Mouse (Mus musculus) yolk sac, embryonic 10.5 days (tissue): ENCODE data around the gene Gadd45a.

Experiments
- DNase-seq: peaks from one replicate; pipeline ENCODE4 v3.0.0-alpha.2; 2017; ENCODE audit warnings: low spot score

The Gadd45a gene

DNA sequence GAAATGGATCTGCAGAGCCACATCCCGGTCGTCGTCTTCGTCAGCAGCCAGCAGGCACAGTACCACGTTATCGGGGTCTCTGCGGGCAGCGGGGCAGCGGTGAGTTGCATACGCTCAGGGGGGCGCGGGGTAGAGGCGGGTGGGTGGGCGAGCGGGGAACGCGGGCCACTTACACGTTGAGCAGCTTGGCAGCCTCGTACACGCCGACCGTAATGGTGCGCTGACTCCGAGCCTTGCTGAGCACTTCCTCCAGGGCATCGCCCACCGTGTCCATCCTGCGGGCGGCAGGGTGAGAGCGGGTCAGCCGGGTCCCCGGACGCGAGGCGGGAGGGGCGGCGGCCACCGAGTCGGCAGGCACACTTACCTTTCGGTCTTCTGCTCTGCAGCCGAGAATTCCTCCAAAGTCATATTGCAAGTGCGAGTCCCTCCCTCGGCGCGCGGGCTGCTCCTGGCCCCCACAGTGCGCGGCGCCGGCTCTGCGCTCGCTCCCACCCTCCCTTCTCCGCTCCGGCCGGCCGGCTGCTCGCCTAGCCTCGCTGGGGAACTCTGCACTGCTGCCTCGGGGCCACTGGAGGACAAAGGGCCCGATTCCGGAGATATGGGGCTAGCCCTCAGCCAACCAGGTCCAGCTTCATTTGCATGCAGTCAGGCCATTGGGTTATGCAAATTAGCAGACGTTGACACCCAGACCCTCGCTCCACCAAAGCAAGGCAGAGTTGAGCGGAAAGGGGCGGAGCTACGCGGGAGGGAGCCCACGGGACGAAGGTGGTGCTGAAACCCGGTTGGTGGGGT is at the start of gene Gadd45a:
Gene Gadd45a (minus strand): TSS at position 621 of the 792 bp plus-strand sequence.
- peak; percentile 97 for DNase-seq

DNA sequence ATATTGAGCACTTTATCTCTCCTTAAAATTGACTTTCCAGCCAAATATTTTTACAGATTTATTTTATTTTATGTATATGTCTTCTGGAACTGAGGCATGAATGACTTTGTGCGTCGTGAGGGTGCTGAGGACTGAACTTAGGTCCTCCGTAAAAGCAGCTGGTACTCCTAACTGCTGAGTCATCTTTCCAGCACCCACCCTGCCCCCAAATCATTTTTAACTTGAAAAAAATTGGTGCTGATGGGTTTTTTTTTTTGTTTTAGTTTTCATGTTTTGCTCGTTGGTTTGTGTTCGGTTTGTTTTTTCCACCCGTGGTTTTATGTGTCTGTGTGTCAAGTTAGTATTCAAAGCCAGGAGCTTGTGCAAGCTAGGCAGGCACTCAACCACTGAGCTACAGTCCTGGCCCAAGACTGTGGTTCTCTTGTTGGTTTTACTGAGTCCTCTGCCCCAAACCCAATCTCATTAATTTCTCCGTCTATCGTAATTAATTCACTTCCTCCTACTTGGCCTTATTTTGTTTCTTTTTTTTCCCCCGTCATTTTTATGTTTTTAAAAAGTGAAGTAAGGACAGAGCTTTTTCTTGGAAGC is 48.7 kb upstream of the Gadd45a start:
- no peak for DNase-seq

DNA sequence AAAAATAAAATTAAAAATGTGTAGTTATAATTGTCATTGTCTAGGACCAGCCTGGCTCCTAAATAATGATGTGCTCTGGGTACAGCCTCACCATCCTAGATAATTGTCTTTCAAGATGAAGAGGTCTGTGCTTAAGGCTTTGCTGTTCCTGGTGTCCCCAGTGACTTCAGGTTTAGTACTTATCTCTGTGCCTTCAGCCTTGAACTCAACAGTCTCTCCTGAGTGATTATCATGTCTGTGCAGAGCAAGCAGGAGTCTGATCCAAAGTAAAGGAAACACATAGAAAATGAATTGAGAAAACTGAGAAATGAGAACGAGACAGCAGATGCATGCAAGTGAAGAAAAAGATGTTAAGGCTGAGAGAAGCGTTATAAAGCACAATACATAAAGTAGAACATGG is 47.2 kb upstream of the Gadd45a start:
- DNase-seq: no peak

DNA sequence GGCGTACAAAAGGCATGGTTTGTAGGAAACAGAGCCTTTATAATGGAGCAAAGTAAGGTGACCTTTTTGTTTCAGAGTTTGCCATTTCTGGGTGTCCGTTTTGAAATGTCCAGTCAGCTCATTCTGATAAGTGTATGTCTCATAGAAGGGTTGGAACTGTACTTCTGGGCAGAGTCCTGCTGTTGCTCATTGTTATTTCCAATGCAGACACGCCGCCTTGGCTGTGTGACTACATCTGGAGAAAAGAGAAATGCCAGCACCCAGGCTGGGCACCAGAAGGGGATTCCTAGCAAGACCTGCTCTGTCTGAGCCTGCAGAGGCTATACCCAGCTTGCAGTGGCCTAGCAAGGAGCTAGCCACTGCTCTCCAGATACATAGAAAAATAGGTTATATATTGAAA is 43.9 kb upstream of the Gadd45a start:
- DNase-seq: no peak

DNA sequence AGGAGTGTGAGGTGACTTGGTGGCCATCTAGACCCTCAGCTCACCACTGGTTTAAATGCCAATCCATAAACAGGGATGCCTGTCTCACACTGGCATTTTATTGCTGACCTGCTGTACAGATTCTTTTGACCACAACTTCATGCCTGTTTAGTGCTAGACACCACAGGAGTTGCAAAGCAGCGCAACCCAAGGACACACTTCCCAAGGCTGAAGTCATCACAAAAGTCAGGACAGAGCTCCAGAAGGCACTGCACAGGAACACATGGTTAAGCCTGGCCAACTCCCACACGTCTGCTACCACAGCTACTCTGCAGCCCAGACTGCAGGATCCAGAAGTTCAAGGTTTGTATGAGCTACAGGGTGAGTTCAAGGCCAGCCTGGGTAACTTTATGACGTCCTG is 40.8 kb upstream of the Gadd45a start:
- no peak for DNase-seq

DNA sequence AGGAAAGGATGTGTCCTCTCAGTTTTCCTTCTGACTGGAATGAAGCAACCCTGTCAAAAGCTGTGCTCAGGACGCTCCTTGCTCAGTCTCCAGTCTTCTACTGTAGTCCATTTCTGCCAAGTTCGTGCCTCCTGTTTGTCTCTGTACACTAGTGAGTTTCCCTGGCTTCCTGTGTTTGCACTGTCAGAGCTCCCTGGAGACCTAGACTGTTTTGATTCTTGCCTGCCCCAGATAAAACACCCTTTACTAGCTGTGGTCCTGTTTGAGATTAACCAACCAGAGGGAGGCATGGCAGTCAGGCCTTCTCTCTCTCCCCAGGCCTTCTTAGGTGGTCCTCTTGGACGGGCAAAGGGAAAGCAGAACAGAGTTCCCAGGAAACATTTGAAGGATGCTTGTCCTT is 40.2 kb upstream of the Gadd45a start:
- peak; percentile 17 for DNase-seq

DNA sequence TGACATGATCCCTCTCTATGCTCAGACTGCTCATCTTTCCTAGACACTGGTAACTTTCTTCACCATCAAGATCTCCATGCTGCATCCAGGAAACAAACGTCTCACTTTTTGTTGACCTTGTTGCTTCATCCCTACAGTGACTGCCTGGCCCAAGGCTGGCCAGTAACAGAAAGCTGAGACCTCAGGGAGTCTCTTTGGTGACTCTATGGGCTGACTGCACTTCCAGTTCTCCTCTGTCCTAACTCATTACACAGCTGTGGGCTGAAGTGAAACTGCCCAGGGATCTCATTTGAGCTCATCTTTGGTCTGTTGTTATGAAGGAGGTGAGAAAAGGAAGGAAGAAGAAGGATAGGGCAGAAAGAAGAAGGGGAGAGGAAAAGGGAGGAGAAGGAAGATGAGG is 39.1 kb upstream of the Gadd45a start:
- DNase-seq: no peak

DNA sequence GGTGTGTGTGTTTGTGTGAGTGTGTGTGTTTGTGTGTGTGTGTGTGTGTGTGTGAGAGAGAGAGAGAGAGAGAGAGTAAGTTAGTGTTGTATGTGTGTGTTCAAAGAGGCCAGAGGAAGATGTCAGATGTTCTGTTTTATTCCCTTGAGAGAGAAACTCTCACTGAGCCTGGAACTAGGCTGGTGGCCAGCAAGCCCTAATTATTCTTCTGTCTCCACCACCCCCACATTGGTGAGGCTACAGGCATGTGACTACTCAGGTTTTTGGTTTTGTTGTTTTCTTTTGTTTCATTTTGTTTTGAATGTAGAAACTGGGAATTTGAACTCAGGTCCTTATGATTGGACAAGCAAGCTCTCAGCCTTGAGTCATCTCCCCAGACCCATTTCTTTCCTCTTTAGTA is 37.6 kb upstream of the Gadd45a start:
- DNase-seq: no peak

DNA sequence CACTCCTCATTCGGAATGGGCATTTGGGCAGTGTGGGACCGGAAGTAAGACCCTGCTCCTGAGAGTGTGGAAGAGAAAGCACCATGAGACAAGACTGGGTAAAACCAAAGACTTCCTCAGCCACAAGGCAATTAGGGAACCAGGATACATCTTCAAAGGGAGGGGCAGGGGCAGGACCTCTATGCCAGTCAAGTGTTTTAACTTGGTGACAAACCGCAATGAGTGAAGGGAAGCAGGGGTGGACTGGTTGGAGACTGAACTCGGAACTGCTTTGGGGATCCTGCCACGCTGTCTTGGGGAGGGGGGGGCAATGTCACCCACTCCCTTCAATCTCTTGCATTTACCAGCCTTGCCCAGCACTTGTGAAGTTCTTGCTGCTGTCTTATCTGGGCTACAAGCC is 36.7 kb upstream of the Gadd45a start:
- no peak for DNase-seq

DNA sequence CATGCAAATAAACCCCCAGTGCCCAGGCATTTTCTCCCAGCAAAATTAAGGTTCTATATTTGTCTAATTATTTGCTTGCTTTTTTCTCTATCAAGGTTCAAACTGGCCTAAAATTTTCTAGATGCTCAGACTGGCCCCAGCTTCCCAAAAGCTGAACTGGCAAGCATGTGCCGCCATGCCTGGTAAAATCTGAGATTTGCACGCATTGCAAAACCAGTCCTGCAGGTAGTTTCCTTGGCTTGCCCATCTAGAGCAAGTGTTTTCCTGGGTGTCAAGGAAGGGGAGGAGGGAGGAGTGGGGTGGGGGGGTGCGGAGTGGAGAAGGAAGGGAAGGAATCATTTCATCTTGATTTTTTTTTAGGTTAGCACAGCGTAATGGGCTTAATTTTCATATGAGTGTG is 36.2 kb upstream of the Gadd45a start:
- no peak for DNase-seq

DNA sequence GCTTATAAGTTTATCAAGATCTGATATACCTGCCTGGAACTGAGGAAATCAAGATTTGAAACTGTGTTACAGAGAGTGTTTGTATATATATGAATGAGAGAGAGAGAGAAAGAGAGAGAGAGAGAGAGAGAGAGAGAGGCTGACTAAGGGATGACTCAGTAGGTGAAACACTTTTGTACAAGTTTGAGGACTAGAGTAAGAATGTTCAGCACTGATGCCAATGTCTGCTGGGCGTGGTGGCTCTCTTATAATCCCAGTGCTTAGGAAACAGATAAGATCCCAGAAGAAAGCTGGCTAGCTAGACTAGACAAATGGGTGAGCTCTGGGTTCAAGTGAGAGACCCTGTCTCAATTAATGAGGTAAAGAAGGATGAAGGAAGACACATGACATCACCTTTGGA is 34.4 kb upstream of the Gadd45a start:
- DNase-seq: no peak

DNA sequence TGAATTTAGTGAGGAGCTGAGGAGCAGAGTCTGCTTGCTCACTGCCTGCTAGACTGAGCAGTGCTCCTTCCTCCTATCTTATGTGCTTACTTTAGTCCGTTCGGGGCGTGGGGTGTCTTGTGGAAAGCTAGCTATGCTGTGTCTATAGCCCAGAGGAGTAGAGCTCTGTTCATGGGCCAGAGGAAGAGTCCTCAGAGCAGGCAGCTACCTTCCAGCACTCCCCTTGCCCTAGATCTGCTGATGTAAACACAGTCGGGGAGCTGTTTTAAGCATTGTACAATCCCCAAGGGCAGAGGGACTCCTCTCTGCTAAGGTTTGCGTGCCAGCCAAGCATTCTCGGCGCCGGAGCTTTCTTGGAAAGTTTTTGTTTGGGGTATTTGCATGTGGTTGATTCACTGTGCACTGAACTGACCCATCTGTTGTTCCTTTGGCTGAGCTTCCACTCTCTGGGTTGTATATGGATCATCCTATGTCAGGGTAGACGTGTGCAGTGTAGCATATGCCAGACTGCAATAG is 32.6 kb upstream of the Gadd45a start:
- no peak for DNase-seq

DNA sequence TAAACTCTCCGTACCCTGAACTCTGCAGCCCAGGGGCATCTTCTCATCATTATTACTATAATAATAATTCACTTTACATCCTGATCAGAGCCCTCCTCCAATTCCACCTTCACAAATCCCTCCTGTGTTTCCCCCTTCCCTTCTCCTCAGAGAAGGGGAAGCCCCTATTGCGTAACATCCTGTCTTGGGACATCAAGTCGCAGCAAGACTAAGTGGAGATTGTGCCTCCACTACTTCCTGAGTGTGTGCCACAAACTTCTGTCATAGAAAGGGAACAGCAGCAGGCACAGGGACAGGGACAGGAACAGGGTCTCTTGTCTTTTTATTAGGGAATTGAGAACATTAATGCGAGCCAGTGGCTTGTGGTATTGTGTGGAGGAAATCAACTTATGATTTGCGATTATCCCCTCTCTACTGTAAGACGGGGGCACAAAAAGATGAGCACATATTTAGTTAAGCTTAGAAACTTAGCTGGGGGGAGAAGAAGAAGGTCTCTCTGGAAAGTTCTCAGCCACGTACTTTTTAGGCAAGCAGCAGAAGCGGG is 32.0 kb upstream of the Gadd45a start:
- DNase-seq: no peak

DNA sequence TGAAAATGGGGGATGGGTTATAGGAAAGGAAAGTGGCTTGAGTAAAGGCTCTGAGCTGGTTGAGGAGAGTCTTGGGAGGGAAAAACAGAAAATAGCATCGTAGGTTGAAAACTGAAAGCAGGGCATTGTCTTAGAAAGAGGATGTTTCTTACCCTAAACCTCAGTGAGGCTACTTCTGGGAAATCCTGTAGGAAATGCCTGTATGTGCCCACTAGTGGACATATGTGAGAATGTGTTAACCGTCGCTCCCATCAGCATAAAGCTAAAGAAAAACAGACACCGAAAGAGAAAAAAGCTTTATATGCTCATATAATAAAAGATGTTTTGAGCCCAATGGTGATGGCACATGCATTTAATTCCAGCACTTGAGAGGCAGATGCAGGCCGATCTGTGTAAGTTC is 22.8 kb upstream of the Gadd45a start:
- no peak for DNase-seq

DNA sequence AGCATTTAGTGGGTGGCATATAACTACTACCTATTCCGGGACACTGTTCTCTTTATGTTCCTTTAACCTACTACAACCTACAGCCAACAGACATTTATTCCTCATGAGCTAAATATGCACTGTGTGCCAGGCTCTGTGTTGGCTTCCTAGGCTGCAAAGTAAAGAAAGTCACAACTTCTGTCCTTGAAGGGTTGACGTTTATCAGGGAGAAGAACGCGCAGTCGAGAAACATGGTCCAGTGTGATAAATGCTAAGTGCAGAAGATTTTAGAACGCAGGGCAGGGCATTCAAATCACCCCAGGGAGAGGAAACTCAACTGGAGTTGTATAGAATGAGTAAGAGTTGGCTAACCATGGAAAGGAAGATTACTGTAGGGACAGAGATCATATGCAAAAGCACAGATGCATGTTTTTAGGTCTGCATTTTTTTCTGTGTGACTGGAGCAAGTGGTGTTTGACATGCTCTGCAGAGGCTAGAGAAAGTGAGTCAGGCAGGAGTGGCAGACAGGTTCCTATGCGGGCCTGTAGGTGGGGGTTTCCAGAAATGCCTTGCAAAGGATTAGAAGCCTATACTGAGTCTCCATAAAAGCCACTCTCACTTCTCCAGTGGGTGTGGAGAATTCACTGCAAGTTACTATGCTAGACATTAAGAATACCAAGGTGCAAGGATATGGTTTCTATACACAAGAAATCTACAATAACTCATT is 20.9 kb upstream of the Gadd45a start:
- DNase-seq: no peak

DNA sequence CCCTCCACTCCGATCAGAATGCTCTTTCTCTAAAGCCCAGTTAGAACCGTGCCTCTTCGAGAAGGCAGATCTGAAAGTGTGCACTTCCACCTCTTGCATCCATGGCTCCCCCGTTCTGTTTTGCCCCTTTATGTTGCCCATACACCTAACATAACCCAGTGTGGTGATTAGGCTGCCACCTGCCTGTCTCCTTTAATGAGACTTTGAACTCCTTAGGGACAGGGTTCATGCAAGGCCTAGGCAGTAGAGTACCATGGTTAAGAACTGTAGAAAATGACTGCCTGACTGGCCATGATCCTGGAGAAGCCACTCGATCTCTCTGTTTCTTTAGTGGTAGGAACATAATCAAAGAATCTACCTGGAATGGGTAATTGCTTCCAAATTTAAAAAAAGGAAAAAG is 20.3 kb upstream of the Gadd45a start:
- no peak for DNase-seq

DNA sequence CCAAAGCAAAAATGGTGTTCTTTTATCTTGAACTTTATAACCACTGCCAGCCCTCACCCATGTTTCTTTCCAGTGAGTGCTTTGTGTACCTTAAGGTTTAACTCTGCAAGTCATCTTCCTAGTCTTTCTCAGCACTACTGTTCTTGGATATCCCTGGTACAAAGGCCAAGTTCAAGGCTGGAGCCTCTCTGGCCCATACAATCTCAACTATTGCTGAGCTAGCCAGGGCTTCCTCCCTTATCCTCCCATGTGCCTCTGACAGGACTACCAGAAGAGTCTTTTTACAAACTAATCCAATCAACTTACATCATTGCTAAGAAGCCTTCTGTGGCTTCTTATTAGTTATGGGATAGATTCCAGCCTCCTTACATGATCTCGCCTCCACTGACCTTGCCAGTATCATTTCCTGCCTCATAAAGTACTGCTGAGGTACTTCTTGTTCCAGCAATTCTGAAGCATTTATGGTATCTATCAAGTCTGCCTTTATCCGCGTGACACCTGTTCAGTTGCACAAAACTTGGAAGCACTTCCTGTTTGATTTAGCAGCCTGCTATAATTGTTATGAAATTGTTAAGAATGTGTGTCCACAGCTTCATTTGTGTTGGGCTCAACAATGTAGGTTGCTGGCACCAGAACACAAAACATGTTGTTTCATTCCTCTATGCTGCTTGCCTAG is 19.8 kb upstream of the Gadd45a start:
- DNase-seq: no peak

DNA sequence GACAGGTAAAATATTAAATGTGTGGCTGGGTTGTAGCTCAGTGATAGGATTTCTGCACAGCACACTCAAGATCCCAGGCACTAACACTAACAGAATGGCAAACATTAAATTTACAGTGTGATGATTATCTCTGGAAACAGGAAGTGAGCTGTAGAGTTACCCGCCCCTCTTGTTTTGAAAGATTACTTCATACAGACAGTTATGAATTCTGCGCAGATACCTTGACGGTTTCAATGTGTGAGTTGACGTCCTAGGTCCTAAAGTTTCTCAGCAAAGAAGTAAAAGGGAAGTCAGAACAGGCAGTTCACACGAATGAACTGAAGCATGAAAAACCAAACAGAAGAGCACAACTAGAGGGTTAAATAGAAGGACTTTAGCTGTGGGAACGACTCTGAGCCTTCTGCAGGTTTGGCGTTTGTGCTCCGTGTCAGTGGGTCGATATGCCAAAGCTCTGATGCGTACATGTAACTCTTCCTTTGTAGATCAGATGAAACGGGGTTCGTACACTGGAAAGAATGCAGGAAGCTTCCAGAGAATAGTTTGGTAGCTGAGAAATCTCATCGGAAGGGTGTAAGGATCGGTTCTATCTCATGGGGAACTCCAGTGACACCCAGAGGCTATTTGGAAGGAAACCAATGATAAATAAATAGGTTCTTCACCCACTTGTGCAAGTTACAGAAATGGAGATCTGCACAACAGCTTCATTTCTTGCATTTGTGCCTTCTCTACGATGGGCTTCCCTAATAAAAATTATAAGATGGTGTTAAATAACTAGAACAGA is 19.0 kb upstream of the Gadd45a start:
- no peak for DNase-seq

DNA sequence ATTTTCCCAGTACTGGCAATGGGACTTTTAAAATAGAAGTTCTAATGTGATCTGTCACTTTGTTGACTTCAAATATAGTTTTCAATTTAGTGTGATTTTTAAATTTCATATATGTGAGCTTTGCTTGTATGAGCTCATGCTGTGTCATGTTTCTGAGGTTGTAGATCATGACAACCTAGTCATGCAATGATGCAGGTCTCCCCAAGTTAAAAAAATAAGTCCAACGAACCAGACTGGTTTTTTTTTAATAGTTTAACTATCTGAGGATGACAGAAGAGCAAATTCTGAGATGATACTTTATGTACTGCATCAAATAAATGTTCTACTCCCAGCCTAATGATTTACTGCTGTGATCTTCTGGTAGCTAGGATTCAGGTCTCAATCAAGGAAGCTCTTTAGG is 12.8 kb upstream of the Gadd45a start:
- DNase-seq: no peak

DNA sequence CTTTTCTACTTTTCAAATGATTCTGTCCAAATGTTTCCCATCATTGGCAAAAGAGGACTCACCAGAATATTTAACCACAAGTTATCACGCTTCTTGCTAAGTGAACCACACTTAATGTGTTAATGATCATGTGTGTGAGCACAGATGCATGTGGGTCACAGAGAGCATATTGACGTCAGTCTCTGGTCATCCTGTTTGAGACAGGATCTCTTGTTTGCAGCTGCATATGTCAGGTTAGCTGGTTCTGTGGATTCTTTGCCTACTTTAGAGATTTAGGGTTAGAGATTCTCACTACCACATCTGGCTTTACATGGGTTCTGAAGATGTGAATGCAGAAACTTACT is 12.4 kb upstream of the Gadd45a start:
- DNase-seq: no peak

DNA sequence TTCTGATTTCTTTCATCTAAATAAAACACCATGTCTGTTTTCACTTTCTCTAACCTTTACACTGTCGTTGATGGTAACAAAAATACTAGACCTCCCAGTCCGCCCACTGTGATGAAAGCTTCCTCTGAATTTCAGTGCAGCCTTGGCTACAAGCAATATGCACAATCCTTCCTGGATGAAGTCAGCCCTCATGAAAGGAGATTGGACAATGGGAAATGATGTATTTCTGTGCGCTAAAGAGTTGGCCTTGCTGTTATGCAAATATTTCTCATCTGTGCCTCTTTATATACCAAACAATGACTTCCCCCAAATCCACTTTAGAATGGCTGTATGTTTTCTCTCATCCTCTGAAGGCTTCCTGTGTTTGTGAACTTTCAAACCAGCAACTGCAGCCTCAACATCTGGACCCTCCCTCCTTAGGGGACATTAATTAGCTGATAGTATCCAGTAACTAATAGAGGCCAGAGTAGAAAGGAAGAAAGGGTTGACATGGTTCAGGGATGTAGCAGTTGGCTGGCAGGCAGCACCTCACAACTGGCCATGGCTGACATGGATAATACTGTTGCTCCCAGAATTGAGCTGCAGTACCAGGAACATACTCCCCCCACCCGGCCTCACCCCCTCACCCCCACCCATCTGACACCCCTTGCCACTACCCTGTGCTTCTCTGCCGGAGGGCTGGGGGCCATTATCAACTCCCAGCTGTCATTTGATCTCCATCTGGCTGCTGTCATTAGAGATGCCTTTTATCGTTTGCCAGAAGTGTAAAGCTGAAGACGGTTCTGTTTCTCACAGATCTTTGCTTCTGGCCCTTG is 11.8 kb upstream of the Gadd45a start:
- DNase-seq: no peak
